Mouse (Mus musculus) lung, postnatal 10 days (tissue): ENCODE measurements around the gene Grm8.

Source experiments
- DNase-seq: peaks from one replicate; pipeline ENCODE4 v3.0.0; 2021

Gene Grm8

DNA sequence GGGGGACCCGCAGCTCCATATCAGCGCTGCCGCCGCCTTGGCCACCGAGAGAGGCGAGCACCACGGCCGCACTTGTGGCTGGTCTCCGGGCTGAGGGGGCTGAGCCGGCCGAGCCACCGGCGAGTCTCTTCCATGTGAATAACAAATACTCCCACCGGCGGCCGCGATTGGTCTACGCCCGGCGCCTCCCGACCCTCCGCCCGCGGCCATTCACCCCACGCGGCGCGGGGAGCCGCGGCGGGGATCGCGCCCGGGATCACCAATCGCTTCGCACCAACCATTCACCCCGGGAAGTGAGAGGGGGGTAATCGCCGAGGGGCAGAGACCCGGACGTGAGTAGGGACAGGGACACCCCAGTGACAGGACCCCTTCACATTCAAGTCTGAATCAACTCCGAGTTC is at the start of gene Grm8:
Gene Grm8, minus strand, starts transcription at position 178 of the 401 bp plus-strand sequence.
- DNase-seq, result peak; percentile 9

- DNase-seq, result no peak
Observed at GRCm38 (mm10) chr6:28169851-28170539, 35.0 kb upstream of the Grm8 start.

GRCm38 (mm10) chr6:28160399-28160798 is 25.4 kb upstream of the Grm8 start:
- no peak for DNase-seq

DNA sequence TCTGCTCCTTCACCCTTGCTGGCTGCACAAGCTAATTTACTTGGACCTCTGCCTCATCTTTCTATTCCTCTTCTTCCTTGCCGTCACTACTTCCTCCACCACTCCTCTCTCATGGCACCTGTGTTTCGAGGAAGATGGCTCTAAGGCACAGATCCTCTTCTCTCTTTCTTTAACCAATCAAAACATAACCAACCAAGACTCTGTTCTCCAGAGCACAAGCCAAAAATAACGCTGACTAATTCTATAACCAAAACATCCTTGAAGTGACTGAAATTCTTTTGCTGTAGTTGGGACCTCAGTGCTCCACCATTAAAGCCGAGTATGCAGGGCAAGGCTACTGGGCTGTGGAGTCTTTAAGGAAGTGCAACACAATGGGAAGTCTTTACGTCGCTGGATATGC is 11.5 kb upstream of the Grm8 start:
- DNase-seq, result no peak

DNA sequence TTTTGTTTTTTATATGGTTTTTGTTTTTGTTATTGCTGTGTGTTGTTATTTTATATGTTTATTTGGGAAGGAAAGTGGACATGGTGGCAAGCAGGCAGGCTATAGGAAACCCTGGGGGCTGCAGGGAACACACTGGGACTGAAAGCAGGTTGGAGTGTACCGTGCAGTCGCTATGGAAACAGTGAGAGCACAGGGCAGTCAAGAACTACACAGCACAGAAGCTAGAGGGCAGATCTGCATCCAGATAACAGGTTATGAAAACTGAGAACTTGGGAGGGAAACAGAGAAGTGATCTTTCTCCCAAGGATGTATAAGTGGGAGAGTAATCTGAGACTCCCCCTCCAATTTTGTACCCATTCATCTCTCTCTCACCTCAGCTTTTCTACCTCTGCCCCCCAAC is 7.4 kb upstream of the Grm8 start:
- no peak for DNase-seq

- peak; percentile 77 for DNase-seq
Observed at GRCm38 (mm10) chr6:28135411-28136233, 644 bp upstream of the Grm8 start.

- no peak for DNase-seq
Observed at GRCm38 (mm10) chr6:28134251-28134801, 652 bp downstream of the Grm8 start.

- DNase-seq, result no peak
Observed at GRCm38 (mm10) chr6:28133206-28134063, 1.5 kb downstream of the Grm8 start.

DNA sequence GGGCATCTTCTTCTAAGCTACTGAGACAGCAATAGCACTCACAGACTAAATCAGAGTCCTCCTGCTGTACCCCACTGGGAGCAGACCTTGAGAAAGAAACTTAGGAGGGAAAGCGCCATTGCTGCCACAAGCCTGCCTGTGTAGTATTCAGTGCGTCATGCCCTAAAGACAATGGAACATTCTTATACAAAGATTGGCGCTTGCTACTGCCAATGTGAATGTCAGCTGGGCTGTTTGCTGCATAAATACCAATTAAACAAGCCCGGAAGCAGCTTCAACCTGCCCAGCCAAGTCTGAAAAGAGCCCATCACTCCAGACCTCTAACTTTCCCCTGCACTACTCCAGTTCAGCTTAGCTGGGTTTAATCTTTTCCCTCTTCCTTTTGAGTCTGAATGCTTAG is 2.9 kb downstream of the Grm8 start:
- DNase-seq, result no peak

GRCm38 (mm10) chr6:28128871-28129270 is 6.1 kb downstream of the Grm8 start:
- no peak for DNase-seq

GRCm38 (mm10) chr6:28115519-28115918 is 19.5 kb downstream of the Grm8 start:
- no peak for DNase-seq

DNA sequence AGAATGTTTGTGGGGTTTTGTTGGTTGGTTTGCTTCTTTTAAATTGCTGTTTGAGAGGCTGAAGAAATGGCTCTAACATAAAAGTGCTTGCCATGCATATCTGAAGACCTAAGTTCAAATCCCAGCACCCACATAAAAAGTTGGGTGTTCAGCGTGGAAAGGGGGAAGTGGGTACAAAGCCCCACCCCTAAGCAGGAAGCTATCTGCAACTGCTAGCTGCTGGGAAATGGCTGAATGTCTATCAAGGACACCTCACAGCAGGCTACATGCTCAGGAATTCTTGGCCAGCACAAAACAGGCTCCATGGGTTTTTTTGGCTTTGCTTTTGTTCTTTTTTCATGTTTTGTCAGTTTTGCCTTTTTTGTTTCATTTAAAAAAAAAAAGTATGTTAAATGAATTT is 20.1 kb downstream of the Grm8 start:
- DNase-seq, result no peak

DNA sequence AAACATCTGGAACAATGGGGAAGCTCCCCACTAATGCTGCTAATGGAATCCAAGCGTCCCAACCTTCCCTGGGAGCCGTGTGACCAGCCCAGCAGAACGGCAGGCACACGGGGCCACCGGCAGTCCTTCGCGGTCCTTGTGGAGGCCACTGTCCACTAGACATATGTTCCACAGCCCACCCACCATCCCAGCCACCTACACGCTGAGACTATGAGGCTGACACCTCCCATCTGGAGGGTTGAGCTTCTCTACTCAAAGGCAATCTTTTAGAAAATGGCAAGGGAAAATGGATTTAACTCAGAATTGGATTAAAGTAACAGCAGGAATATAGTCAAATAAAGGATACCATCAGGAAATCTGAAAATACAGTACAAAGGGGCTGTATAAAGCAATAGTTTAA is 23.4 kb downstream of the Grm8 start:
- DNase-seq, result no peak

GRCm38 (mm10) chr6:28102608-28103316 is 32.2 kb downstream of the Grm8 start:
- no peak for DNase-seq

GRCm38 (mm10) chr6:28100001-28100400 is 35.0 kb downstream of the Grm8 start:
- DNase-seq, result no peak

GRCm38 (mm10) chr6:28092511-28092910 is 42.5 kb downstream of the Grm8 start:
- no peak for DNase-seq

DNA sequence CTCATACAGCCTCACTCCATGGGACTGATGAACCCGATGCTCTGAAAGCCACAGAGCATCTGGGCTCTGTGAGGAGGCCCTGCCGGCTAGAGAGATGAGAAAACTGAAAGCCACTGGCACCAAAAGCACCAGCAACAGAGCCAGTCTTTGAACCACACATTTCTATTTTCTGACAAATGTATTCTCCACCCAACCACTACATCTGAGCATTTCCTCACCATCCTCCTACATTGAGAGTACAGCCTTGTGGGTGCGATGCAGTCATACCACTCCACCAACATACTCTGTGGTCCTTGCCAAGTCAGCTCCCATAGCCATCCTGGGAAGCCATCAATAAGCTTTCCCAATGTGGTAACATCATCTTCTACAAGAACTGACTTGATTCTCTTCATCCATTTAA is 43.1 kb downstream of the Grm8 start:
- no peak for DNase-seq

GRCm38 (mm10) chr6:28090981-28091380 is 44.0 kb downstream of the Grm8 start:
- no peak for DNase-seq

DNA sequence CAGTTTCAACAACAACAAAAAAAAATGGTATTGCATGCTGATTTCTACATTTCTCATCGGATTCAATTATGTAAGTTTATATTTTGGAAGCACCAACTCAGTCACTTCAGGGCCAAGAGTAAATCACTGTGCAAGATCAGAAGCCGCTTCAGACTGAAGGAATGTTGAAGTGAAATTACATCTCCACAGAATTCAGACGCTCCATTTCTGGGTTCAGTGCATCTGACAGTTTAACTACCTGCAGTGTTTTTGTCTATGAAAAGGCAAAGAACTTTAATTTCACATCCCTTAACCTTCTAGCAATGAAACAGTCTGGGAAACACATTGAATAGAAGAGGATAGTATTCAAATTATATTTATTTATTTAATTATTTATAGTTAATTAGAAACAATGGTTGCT is 59.4 kb downstream of the Grm8 start:
- DNase-seq, result no peak

DNA sequence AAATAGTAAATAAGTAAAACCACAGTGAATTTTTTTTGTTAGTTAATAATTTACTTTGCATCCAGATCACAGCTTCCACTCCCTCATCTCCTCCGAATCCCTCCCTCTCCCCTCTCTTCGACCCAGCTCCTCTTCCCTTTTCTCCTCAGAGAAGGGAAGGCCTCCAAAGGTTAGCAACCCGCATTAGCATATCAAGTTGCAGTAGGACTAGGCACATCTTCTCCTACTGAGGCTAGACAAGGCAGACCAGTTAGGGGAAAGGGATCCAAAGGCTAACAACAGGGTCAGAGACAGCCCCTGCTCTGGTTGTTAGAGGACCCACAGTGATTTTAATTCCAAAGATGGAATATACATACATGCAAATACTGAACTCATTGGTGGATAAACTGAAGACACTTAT is 60.5 kb downstream of the Grm8 start:
- no peak for DNase-seq

- no peak for DNase-seq
Observed at GRCm38 (mm10) chr6:28051966-28052365, 83.0 kb downstream of the Grm8 start.

GRCm38 (mm10) chr6:28042339-28042738 is 92.6 kb downstream of the Grm8 start:
- DNase-seq, result no peak

GRCm38 (mm10) chr6:28040815-28041214 is 94.2 kb downstream of the Grm8 start:
- no peak for DNase-seq
